Mouse (Mus musculus) liver, embryonic 14.5 days (tissue): Measurements from ENCODE around the gene D5Ertd579e. TPM values are rescaled to one million over a fixed set of nuclear protein-coding genes. Genes with fewer than 3 reads are reported as not detected.
A peak's percentile ranks its signal among the peaks of the same experiment; 100 is the strongest.
"Not testable (repeated sequence)": the region's sequence is repeated elsewhere in the genome, so short reads cannot be mapped to it uniquely, and the experiment has no call there.

ENCODE experiments used
- ATAC-seq: fragments of 200-750 bp; cut with Nextera tagmentation; 2 replicates; pipeline ENCODE4 v1.8.0; 2017; ENCODE audit warnings: moderate number of reproducible peaks, mild to moderate bottlenecking, moderate library complexity; ENCODE audit not compliant: insufficient read depth
- DNase-seq, 3 experiments: peaks; one replicate each; pipeline ENCODE4 v3.0.0-alpha.2; 2012 to 2013; ENCODE audit warnings: low read depth in 3 of 3, low spot score in 3 of 3
- H3K27ac ChIP-seq: fragments of 300-500 bp; sonication (generic); 2 replicates; pipeline ENCODE4 v1.5.1; 2014; ENCODE audit warnings: moderate library complexity, mild to moderate bottlenecking, control low read depth, inconsistent platforms
- H3K27me3 ChIP-seq: fragments of 300-500 bp; sonication (generic); 2 replicates; pipeline ENCODE4 v1.6.1; 2014; ENCODE audit warnings: mild to moderate bottlenecking, low read length, moderate library complexity; ENCODE audit not compliant: control insufficient read depth, insufficient read depth
- H3K36me3 ChIP-seq: fragments of 300-500 bp; sonication (generic); replicated peaks from 2 replicates; pipeline ENCODE4 v1.6.1; 2014; ENCODE audit warnings: low read depth; ENCODE audit not compliant: control insufficient read depth, insufficient read depth
- H3K4me1 ChIP-seq, 2 experiments: fragments of 200-500 bp in 1 of 2; fragments of 300-500 bp in 1 of 2; sonication (generic) in 1 of 2; replicated peaks; 2 replicates each; pipeline ENCODE4 v1.6.1; 2012 to 2014; ENCODE audit warnings: antibody characterized with exemption in 1 of 2, inconsistent platforms in 1 of 2, low read length in 1 of 2; ENCODE audit not compliant: control insufficient read depth in 2 of 2, insufficient read depth in 2 of 2
- H3K4me2 ChIP-seq: fragments of 300-500 bp; sonication (generic); 2 replicates; pipeline ENCODE4 v1.6.1; 2014; ENCODE audit warnings: low read depth, mild to moderate bottlenecking, control low read depth, moderate library complexity
- H3K4me3 ChIP-seq, 2 experiments: fragments of 200-500 bp in 1 of 2; fragments of 300-500 bp in 1 of 2; sonication (generic) in 1 of 2; 2 replicates each; pipeline ENCODE4 v1.5.1; 2012 to 2014; ENCODE audit warnings: low read depth in 2 of 2, low read length in 2 of 2, mild to moderate bottlenecking in 2 of 2, control low read depth in 1 of 2, inconsistent platforms in 1 of 2, moderate library complexity in 1 of 2; ENCODE audit not compliant: insufficient read depth in 1 of 2
- H3K9ac ChIP-seq: fragments of 300-500 bp; sonication (generic); replicated peaks from 2 replicates; pipeline ENCODE4 v1.6.1; 2014; ENCODE audit warnings: mild to moderate bottlenecking, control low read depth, moderate library complexity
- H3K9me3 ChIP-seq: fragments of 300-500 bp; sonication (generic); 2 replicates; pipeline ENCODE4 v1.6.1; 2016; ENCODE audit warnings: low read length, mixed read lengths; ENCODE audit not compliant: control insufficient read depth
- CTCF ChIP-seq: IDR thresholded peaks from 2 replicates; pipeline ENCODE4 v1.5.1; 2016; ENCODE audit warnings: antibody characterized with exemption, low read depth, control low read depth
- EP300 ChIP-seq: IDR thresholded peaks from 2 replicates; pipeline ENCODE4 v1.6.1; 2016; ENCODE audit warnings: antibody characterized with exemption, low read depth
- WGBS: fragments of 180-500 bp; shearing (Covaris S2); extraction: QIAGEN DNeasy Blood & Tissue Kit; methylation state at CpG from one replicate; pipeline ENCODE4 v1.1.7; 2014; ENCODE audit not compliant: insufficient replicate concordance; 5-methylcytosine and 5-hydroxymethylcytosine counted together
- polyA plus RNA-seq, 2 experiments: library from polyadenylated mRNA; depleted of rRNA in 1 of 2; stranded (reverse) in 1 of 2; unstranded in 1 of 2; fragments of >200 nt; fragmentation: Nextera tagmentation in 1 of 2; extraction: Ambion mirVana in 1 of 2; gene quantifications; 2 replicates each; pipeline versions ENCODE4 v1.2.1 to v1.2.3; 2012 to 2014

The D5Ertd579e gene
- polyA plus RNA-seq, 2 experiments: 16.2 to 22.7 TPM

DNA sequence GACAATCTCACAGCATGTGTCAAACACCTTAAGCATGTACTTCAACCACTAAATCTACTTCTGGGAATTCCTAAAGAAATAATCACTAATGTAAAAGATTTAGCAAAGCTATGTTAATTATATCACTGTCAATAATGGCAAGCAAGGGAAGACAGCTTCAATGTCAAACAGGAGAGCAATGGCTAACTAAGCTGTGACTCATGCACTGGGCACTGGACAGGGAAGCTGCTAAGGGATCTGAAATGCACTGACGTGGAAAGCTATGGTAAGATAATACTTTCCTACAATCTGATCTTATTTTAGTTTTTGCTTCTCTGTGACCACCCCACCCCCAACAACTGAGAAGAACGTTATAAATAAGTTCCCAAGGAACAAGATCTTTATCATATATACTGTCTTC is 32.5 kb downstream of the D5Ertd579e start:
- no peak for TF ChIP-seq CTCF
- TF ChIP-seq EP300: no peak
- peaks cover 0 to 2% of the 10 kb centered on the region in 2 experiments; a peak in 1 of 4 replicates for H3K4me1 ChIP-seq
- H3K4me2 ChIP-seq: no peak overlapping the region
- H3K4me3 ChIP-seq: no peak overlapping the region
- ATAC-seq (no peak), DNase-seq (no peak)
- no peaks in the 10 kb centered on the region for H3K9me3 ChIP-seq
- peaks cover 3% of the 10 kb centered on the region for H3K36me3 ChIP-seq
- H3K27me3 ChIP-seq: no peaks in the 10 kb centered on the region
- H3K27ac ChIP-seq: no peak overlapping the region
- WGBS: 30% methylated on average over 2 of the region's 2 CpGs
- H3K9ac ChIP-seq: no peak overlapping the region

DNA sequence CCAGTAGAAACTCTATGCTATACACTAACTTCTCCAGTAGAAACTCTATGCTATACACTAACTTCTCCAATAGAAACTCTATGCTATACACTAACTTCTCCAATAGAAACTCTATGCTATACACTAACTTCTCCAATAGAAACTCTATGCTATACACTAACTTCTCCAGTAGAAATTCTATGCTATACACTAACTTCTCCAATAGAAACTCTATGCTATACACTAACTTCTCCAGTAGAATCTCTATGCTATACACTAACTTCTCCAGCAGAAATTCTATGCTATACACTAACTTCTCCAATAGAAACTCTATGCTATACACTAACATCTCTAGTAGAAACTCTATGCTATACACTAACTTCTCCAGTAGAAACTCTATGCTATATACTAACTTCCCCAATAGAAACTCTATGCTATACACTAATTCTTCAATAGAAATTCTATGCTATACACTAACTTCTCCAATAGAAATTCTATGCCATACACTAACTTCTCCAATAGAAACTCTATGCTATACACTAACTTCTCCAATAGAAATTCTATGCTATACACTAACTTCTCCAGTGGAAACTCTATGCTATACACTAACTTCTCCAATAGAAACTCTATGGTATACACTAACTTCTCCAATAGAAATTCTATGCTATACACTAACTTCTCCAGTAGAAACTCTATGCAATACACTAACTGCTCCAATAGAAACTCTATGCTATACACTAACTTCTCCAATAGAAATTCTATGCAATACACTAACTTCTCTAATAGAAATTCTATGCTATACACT is 34.7 kb downstream of the D5Ertd579e start:
- H3K4me3 ChIP-seq: not testable (repeated sequence)

DNA sequence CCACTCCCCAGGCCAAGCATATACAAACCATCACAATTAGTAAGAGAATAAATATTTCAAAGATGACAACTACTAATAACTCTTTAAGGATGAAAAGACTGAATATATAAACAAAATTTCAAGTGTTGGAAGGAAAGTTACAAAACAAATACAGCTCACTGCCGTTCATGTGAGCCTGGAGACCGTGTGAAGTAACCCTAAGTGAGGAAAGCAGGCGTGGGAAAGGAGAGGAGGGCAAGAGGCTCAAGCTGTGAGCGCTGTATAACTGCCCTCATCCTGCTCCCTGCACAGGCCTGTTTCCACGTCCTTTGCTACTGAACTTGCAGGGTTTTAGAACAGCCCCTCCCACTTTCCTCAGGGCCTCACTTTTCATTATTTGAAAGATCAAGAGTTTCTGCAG is 70.2 kb downstream of the D5Ertd579e start:
- ATAC-seq: no peak
- H3K27ac ChIP-seq: no peak overlapping the region
- no peak overlapping the region for H3K4me2 ChIP-seq
- DNase-seq: no peak
- peaks cover 26 to 28% of the 10 kb centered on the region in 2 experiments for H3K4me1 ChIP-seq
- H3K9ac ChIP-seq: no peak overlapping the region
- H3K27me3 ChIP-seq: no peaks in the 10 kb centered on the region
- TF ChIP-seq EP300: no peak
- TF ChIP-seq CTCF: no peak
- 71% methylated on average over 5 of the region's 5 CpGs for WGBS
- H3K36me3 ChIP-seq: peaks cover 29% of the 10 kb centered on the region
- H3K9me3 ChIP-seq: no peaks in the 10 kb centered on the region
- H3K4me3 ChIP-seq: no peak overlapping the region

More for the DNA sequence above, 34.7 kb downstream of the D5Ertd579e start:
- not testable (repeated sequence) for H3K4me2 ChIP-seq, H3K9me3 ChIP-seq, H3K27me3 ChIP-seq, H3K9ac ChIP-seq, H3K36me3 ChIP-seq, ATAC-seq, H3K4me1 ChIP-seq, H3K27ac ChIP-seq
- DNase-seq: peak in 2 of 3 experiments; percentile 29 to 34

DNA sequence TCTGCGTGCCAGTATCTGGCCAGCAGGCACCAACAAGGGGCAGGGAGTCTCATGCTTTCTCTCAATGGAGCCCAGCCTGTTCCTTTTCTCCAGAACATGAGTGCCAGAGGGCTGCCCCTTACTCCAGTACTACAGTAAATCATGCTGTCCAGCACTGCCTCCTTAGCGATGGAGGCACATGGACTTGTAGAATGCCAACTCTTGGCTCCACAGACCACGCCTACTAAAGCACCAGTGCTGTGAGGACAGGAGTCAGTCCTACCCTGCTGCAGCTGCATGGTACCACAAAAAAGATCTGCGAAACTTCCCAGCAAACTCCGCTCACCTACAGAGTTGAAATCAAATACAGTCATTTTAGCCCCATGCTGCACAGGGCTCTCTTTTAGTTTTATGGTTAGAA is 72.2 kb downstream of the D5Ertd579e start:
- no peak overlapping the region for H3K4me3 ChIP-seq
- H3K36me3 ChIP-seq: peaks cover 30% of the 10 kb centered on the region
- H3K4me1 ChIP-seq: peaks cover 43 to 45% of the 10 kb centered on the region in 2 experiments
- no peak overlapping the region for H3K4me2 ChIP-seq
- H3K27me3 ChIP-seq: no peaks in the 10 kb centered on the region
- no peaks in the 10 kb centered on the region for H3K9me3 ChIP-seq
- no peak overlapping the region for H3K9ac ChIP-seq
- TF ChIP-seq EP300: no peak
- no peak for TF ChIP-seq CTCF
- no peak for DNase-seq
- ATAC-seq: no peak
- WGBS: 80% methylated on average over 5 of the region's 5 CpGs
- H3K27ac ChIP-seq: peak overlapping the region; percentile 44; the same call in 1 of the 2 replicates

DNA sequence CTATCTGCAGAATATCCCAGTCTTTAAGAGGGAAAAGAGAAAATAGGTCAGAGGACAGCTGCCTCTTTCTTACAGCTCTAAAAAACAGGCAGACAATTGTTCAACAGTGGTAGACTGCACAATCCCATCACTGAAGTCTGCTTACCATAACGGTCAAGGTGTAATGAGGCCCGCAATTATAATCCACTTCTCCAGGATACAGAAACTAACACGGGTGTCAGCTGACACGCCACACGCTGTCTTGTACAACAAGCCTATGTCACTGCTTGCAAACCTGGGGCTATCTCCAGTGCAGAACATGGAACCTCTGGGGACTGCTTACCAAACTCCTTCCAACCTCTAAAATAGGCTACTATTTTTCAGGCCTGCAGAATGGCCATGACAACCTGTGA is 74.8 kb downstream of the D5Ertd579e start:
- H3K36me3 ChIP-seq: peaks cover 36% of the 10 kb centered on the region
- WGBS: 13% methylated on average over 5 of the region's 5 CpGs

More for the DNA sequence above, 74.8 kb downstream of the D5Ertd579e start:
- TF ChIP-seq EP300 (no peak), CTCF (no peak)
- DNase-seq (peak in 2 of 3 experiments; percentile 42 to 47), ATAC-seq (peak; percentile 68)
- H3K27ac ChIP-seq: peak overlapping the region; percentile 98
- H3K27me3 ChIP-seq: no peaks in the 10 kb centered on the region
- peak overlapping the region; percentile 76 for H3K9ac ChIP-seq
- no peaks in the 10 kb centered on the region for H3K9me3 ChIP-seq
- peak overlapping the region; percentile 83 for H3K4me2 ChIP-seq
- peaks cover 44 to 49% of the 10 kb centered on the region in 2 experiments for H3K4me1 ChIP-seq
- H3K4me3 ChIP-seq: peak overlapping the region; percentile 45 to 55
